Mouse (Mus musculus) lung, adult 2 months (tissue): ENCODE results near the gene Efnb3. TPM values are rescaled to one million over a fixed set of nuclear protein-coding genes. Genes with fewer than 3 reads are reported as not detected.

Experiments used
- DNase-seq: peaks from one replicate; pipeline ENCODE4 v3.0.0; 2022
- H3K4me1 ChIP-seq: fragments of 200-500 bp; 2 replicates; pipeline ENCODE4 v1.6.1; 2011; ENCODE audit warnings: low read length; ENCODE audit not compliant: control insufficient read depth, insufficient read depth
- H3K4me3 ChIP-seq: fragments of 200-500 bp; replicated peaks from 2 replicates; pipeline ENCODE3; 2011; ENCODE audit warnings: low read depth, mild to moderate bottlenecking, control low read depth, low read length; ENCODE audit errors: extremely low read depth
- CTCF ChIP-seq: fragments of 200-500 bp; IDR thresholded peaks from 2 replicates; pipeline ENCODE4 v1.5.1; 2011; ENCODE audit warnings: mild to moderate bottlenecking, low read length, control low read depth; ENCODE audit not compliant: insufficient read depth
- POLR2A ChIP-seq: fragments of 200-500 bp; IDR thresholded peaks from 2 replicates; pipeline ENCODE4 v1.6.1; 2011; ENCODE audit warnings: low read depth, mild to moderate bottlenecking, control low read depth, low read length, borderline replicate concordance; ENCODE audit errors: extremely low read depth
- WGBS: fragments of 180-500 bp; shearing (Covaris S2); methylation state at CpG from one replicate; pipeline ENCODE4 v1.1.7; 2018; 5-methylcytosine and 5-hydroxymethylcytosine counted together
- polyA plus RNA-seq: library from polyadenylated mRNA; depleted of rRNA; stranded (reverse); fragments of >200 nt; gene quantifications from 2 replicates; pipeline ENCODE4 v1.2.3, GENCODE M21; 2012

Gene Efnb3
- polyA plus RNA-seq, 1 experiment, result 0.88 TPM

GRCm38 (mm10) chr11:69576307-69576706, 16.3 kb upstream of the Efnb3 start:
- no peak overlapping the region for H3K4me3 ChIP-seq
- peaks cover 10% of the 10 kb centered on the region for H3K4me1 ChIP-seq
- DNase-seq, result no peak
- WGBS, result 73% methylated on average over 5 of the region's 5 CpGs
- TF ChIP-seq POLR2A (no peak), CTCF (no peak)

- no peak overlapping the region for H3K4me3 ChIP-seq
- WGBS, result 59% methylated on average over 3 of the region's 3 CpGs
- peaks cover 10% of the 10 kb centered on the region for H3K4me1 ChIP-seq
- TF ChIP-seq POLR2A (no peak), CTCF (peak; percentile 28; the same call in 1 of the 2 replicates)
- DNase-seq, result no peak
Observed at GRCm38 (mm10) chr11:69575220-69575619, 15.2 kb upstream of the Efnb3 start.

- TF ChIP-seq CTCF, result no peak
- no peak for TF ChIP-seq POLR2A
- DNase-seq, result no peak
- H3K4me1 ChIP-seq, result no peaks in the 10 kb centered on the region
- 63% methylated on average over 8 of the region's 8 CpGs for WGBS
- no peak overlapping the region for H3K4me3 ChIP-seq
Observed at GRCm38 (mm10) chr11:69565131-69565530, 5.1 kb upstream of the Efnb3 start.

- 50% methylated on average over 3 of the region's 3 CpGs for WGBS
- no peak for DNase-seq
- Histone ChIP-seq H3K4me1 (no peaks in the 10 kb centered on the region), H3K4me3 (no peak overlapping the region)
- TF ChIP-seq CTCF (no peak), POLR2A (no peak)
Observed at GRCm38 (mm10) chr11:69564391-69564790, 4.4 kb upstream of the Efnb3 start.

- DNase-seq, result no peak
- Histone ChIP-seq H3K4me3 (no peak overlapping the region), H3K4me1 (no peaks in the 10 kb centered on the region)
- 86% methylated on average over 13 of the region's 13 CpGs for WGBS
- TF ChIP-seq CTCF (no peak), POLR2A (no peak)
Observed at GRCm38 (mm10) chr11:69563373-69563772, 3.4 kb upstream of the Efnb3 start.

- no peak for DNase-seq
- Histone ChIP-seq H3K4me3 (no peak overlapping the region), H3K4me1 (no peaks in the 10 kb centered on the region)
- 71% methylated on average over 16 of the region's 16 CpGs for WGBS
- no peak for TF ChIP-seq CTCF
- TF ChIP-seq POLR2A, result no peak
Observed at GRCm38 (mm10) chr11:69560896-69561854, 1.2 kb upstream of the Efnb3 start.

- H3K4me3 ChIP-seq, result no peak overlapping the region
- H3K4me1 ChIP-seq, result no peaks in the 10 kb centered on the region
- 35% methylated on average over 5 of the region's 5 CpGs for WGBS
- no peak for DNase-seq
- TF ChIP-seq POLR2A (no peak), CTCF (no peak)
Observed at GRCm38 (mm10) chr11:69559183-69559582, 822 bp downstream of the Efnb3 start.

- Histone ChIP-seq H3K4me3 (no peak overlapping the region), H3K4me1 (no peaks in the 10 kb centered on the region)
- WGBS, result 38% methylated on average over 6 of the region's 6 CpGs
- TF ChIP-seq CTCF (no peak), POLR2A (no peak)
- no peak for DNase-seq
Observed at GRCm38 (mm10) chr11:69558756-69559155, 1.2 kb downstream of the Efnb3 start.

- no peaks in the 10 kb centered on the region for H3K4me1 ChIP-seq
- no peak for DNase-seq
- no peak overlapping the region for H3K4me3 ChIP-seq
- 56% methylated on average over 14 of the region's 14 CpGs for WGBS
- TF ChIP-seq POLR2A (no peak), CTCF (no peak)
Observed at GRCm38 (mm10) chr11:69557381-69557958, 2.5 kb downstream of the Efnb3 start.
